Mouse (Mus musculus) kidney, postnatal 25 days (tissue): ENCODE results near the gene Prkca.

ENCODE experiments used
- DNase-seq, 2 experiments: peaks; one replicate each; pipeline ENCODE4 v3.0.0; 2021; ENCODE audit warnings: mixed read lengths in 2 of 2

Prkca gene

GRCm38 (mm10) chr11:107983883-107984282 is 359.8 kb downstream of the Prkca start:
- no peak for DNase-seq

- DNase-seq: no peak
Measured at GRCm38 (mm10) chr11:107983224-107983623, 360.5 kb downstream of the Prkca start.

GRCm38 (mm10) chr11:107982225-107982896 is 361.4 kb downstream of the Prkca start:
- DNase-seq: peak in 1 of 2 experiments; percentile 50

- DNase-seq: no peak
Measured at GRCm38 (mm10) chr11:107979497-107980174, 364.1 kb downstream of the Prkca start.

GRCm38 (mm10) chr11:107969943-107970342 is 373.8 kb downstream of the Prkca start:
- no peak for DNase-seq

- DNase-seq: peak in 1 of 2 experiments; percentile 5
Measured at GRCm38 (mm10) chr11:107968147-107968546, 375.6 kb downstream of the Prkca start.

- no peak for DNase-seq
Measured at GRCm38 (mm10) chr11:107966229-107966628, 377.5 kb downstream of the Prkca start.

GRCm38 (mm10) chr11:107965449-107965848 is 378.3 kb downstream of the Prkca start:
- no peak for DNase-seq

GRCm38 (mm10) chr11:107957566-107958350 is 386.0 kb downstream of the Prkca start:
- no peak for DNase-seq

GRCm38 (mm10) chr11:107955191-107956062 is 388.3 kb downstream of the Prkca start:
- no peak for DNase-seq

GRCm38 (mm10) chr11:107951431-107951830 is 392.3 kb downstream of the Prkca start:
- DNase-seq: no peak

GRCm38 (mm10) chr11:107950658-107951057 is 393.1 kb downstream of the Prkca start:
- no peak for DNase-seq

- peak; percentile 28 to 53 for DNase-seq
Measured at GRCm38 (mm10) chr11:107950211-107950610, 393.5 kb downstream of the Prkca start.

GRCm38 (mm10) chr11:107947951-107948350 is 395.8 kb downstream of the Prkca start:
- no peak for DNase-seq

- DNase-seq: no peak
Measured at GRCm38 (mm10) chr11:107946823-107947222, 396.9 kb downstream of the Prkca start.

- no peak for DNase-seq
Measured at GRCm38 (mm10) chr11:107936929-107937328, 406.8 kb downstream of the Prkca start.

GRCm38 (mm10) chr11:107931721-107932120 is 412.0 kb downstream of the Prkca start:
- no peak for DNase-seq

- DNase-seq: no peak
Measured at GRCm38 (mm10) chr11:107931288-107931687, 412.4 kb downstream of the Prkca start.

- DNase-seq: no peak
Measured at GRCm38 (mm10) chr11:107929712-107930111, 414.0 kb downstream of the Prkca start.

- DNase-seq: peak in 1 of 2 experiments; percentile 5
Measured at GRCm38 (mm10) chr11:107919852-107920508, 423.7 kb downstream of the Prkca start.

GRCm38 (mm10) chr11:107917721-107918235 is 425.9 kb downstream of the Prkca start:
- no peak for DNase-seq
